Mouse (Mus musculus) common myeloid progenitor, adult 5-6 weeks (primary cell): ENCODE measurements around the gene Kctd12. TPM values are rescaled to one million over a fixed set of nuclear protein-coding genes. Genes with fewer than 3 reads are reported as not detected.
A peak's percentile ranks its signal among the peaks of the same experiment; 100 is the strongest.

Source experiments
- ATAC-seq: replicated peaks from 2 replicates; pipeline ENCODE4 v1.8.0; 2016; ENCODE audit warnings: low read depth, mild to moderate bottlenecking, moderate TSS enrichment, inconsistent platforms; ENCODE audit not compliant: poor library complexity, severe bottlenecking
- total RNA-seq: library from RNA; stranded (forward); fragments of 200-1000, 187-1606 nt; gene quantifications from 2 replicates; pipeline ENCODE4 v1.2.3, GENCODE M21; 2017

Kctd12 gene
- 62.2 and 67.0 TPM in 2 replicates for total RNA-seq

DNA sequence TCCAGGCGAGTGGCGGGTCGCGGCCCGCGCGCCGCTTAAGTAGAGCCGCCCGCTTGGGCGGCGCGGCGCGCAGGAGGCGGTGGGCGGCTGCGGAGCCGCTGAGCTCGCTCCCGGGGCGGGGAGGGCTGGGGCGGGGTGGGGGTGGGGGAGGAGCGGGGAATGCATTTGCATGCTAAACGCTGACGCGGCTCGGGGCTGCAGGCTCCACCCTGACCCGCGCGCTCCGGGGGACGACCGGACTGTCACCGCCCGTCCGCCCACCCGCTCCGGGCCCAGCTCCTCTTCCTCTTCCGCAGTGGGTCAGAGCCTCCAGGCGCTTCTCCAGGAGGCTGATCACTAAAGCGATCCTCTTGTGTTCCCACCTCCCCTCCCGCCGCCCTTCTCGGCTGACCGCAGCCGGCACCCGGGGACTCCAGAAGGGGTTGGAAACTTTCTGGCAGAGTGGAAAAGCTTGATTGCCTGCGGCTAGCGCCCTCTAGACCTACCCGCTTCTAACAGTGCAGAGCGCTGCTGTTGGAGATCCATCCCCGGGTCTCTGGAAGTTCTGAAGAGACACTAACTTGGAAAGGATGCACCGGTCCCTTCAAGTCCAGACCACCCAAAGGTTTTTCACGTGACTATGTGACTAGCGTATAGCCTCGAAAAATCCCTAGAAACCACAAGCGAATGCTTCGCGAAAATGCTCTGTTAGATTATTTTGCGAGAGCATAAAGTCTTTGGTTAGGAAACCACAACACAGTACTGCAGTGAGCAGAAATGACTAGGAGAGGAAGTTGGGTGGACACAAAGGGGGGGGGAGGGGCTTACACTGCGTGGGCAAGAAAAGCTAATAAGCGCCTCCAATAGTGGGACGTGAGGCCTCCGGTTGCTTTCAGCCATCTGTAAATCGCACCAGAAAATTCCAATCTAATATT lies at the start of gene Kctd12:
Gene Kctd12 (minus strand): TSS at position 11 of the 914 bp plus-strand sequence.
- peak; percentile 68 for ATAC-seq

GRCm38 (mm10) chr14:103029203-103029602 lies 46.8 kb upstream of the Kctd12 start:
- ATAC-seq: peak; percentile 50

- no peak for ATAC-seq
These were observed 37.6 kb upstream of the Kctd12 start for GRCm38 (mm10) chr14:103020046-103020445.

GRCm38 (mm10) chr14:103017009-103017408 lies 34.6 kb upstream of the Kctd12 start:
- ATAC-seq: peak; percentile 40

GRCm38 (mm10) chr14:103012563-103013150 lies 30.2 kb upstream of the Kctd12 start:
- peak; percentile 85 for ATAC-seq

DNA sequence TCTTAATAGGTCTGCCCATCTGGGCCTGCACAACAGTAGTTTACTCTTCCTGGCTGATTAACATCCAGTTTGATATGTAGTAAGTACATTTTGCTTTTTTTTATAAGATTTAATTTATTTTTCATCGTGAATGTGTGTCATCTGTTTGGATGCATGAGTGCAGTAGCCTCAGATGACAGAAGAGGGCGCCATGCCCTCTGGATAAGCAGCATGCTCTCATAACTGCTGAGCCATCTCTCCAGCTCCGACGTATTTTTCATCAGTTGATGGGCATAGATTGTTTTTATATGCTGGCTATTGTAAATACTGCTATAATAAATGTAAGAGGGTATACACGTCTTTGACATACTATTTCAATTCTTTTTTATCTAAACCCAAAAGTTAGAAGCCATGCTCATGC lies 29.3 kb upstream of the Kctd12 start:
- ATAC-seq: peak; percentile 61

- ATAC-seq: peak; percentile 73
These were observed 25.3 kb upstream of the Kctd12 start for GRCm38 (mm10) chr14:103007737-103008136.

- ATAC-seq: peak; percentile 92
These were observed 12.5 kb upstream of the Kctd12 start for GRCm38 (mm10) chr14:102994662-102995561.

DNA sequence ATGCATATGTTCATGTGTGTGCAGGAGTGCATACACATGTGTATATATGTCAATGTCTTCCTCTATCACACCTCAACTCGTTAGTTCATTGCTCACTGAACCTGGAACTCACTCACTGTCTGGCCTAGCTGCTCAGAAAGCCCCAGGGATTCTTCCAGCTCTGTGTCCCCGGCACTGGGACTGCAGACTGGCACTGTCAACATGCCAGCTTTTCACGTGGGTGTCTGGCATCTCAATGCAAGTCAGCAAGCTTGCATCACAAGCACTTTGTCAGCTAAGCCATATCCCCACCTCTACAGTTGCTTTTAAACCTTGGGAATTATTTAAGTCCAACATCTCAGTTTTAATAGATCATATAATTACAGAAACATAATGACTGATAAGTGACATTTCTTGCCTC lies 8.3 kb upstream of the Kctd12 start:
- ATAC-seq: no peak

GRCm38 (mm10) chr14:102989866-102990265 lies 7.4 kb upstream of the Kctd12 start:
- no peak for ATAC-seq

DNA sequence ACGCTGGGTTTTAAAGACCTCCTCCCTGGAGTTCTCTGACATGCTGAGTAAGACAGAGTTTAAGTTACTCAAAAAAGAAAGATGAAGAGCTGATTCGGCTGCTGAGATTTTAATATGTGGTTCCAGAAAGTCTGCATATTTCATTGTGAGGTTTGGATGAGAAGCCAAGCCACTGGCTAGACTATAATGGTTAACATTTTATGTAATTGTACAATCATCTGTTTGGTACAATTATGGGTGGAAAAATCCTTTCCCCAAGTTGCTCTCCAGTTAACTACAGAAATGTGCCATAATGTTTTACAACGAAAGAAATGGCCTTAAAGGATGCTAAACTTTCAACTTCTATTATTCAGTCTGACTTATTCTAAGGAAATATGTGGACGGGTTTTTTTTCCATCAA lies 6.8 kb upstream of the Kctd12 start:
- no peak for ATAC-seq

DNA sequence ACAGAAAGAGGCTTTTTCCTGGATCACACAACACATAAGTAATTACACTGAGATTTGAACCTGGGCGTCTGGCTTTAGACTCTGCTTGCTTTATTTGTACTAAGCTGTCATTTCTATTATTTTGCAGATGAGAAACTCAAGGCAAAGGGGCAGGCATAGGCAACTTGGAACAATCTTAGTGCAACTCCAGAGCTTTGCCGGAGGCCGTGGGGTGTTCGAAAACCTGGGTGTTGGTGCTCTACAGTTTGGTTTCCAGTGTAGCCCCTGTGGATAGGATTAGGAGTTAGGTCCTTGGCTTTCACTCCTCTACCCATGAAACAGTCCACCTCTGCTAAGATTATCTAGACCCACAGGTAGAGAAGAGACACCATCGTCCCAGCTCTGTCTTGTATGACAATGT lies 5.2 kb upstream of the Kctd12 start:
- ATAC-seq: no peak

DNA sequence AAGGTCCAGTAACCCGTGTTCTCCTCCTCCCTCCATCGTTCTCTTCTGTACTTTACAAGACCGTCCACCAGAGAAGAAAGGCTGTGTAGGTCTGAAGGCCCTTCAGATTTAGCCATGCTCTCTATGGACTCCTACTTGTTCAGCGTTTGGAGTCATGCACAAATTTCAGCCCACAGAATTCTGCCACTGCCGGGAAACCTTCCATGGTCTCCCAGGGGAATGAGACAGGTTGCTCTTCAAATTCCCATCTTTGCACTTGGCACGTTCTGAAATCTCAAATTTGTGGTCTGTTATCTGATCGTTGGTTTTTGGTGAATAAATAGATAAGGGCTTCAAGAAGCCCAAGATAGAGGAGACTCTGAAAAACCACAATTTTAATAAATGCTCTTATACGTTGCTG lies 1.2 kb upstream of the Kctd12 start:
- ATAC-seq: no peak

DNA sequence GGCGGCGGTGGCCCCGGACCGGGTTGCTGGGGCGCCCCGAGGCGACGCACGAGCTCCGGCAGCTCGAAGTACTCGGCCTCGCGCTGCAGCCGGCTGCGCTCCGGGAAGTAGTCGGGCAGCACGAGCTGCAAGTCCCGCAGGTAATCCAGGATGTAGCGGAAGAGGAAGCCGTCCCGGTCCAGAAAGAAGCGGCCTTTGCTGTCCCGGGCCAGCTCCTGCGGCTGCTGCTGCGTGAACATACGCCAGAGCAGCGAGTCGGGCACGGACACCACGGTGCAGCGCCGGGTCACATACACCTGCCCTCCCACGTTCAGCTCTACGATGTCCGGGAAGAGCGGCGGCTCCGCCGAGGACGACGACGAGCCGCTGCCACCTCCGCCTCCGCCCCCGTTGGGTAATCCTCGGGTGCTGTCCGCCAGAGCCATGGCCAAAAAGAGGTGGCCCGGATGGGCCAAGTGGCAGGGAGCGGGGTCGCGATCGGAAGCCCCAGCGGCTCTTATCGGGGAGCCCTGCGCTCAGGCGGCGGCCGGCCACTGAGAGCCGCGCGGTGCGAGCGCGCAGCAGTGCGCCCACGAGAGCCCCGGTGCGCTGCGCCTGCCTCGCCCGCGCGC lies 316 bp downstream of the Kctd12 start:
- peak; percentile 23 for ATAC-seq

DNA sequence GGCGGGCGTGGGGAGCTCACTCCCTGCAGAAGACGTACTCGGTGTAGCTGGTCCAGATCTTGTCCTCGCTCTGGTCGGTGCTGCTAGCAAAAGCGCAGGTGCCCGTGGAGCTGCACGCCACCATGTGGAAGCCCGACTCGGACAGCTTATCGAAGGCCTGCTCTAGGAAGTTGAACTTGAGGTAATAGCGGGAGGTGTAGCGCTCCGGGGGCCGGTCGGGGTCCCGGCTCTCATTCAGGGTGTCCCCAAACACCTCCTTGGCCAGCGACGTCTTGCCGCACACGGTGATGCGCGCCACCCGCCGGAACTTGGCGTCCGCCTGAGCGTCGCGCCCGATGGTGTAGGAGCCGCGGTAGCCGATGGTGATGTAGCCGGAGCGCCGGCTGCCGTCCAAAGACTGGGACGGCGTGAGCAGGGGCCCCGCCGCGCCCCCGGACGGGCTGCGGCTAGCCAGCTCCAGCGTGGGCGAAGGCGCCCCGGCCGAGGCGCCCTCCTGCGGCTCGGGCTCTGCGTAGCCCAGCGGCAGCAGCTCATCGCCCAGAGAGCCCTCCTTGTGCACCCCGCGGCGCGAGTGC lies 909 bp downstream of the Kctd12 start:
- peak; percentile 6; the same call in 1 of the 2 replicates for ATAC-seq

DNA sequence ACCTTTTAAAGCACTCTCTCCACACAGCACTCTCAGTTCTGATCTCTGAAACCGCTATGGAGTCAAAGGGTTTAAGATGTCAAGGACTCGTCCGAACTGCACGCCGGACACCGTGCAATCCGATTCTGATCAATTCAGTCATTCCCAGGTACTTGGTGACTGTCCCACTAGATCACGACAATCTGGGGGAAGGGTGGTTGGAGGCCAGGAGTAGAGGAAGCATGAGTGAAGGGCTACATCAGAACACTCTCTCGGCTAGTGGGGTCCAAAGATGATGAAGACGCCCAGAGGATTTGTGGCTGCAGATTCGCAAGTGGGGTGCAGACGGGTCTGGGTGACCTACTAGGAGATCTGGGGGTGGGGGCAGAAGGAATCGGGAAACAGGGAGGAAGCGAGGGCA lies 1.5 kb downstream of the Kctd12 start:
- ATAC-seq: no peak

- no peak for ATAC-seq
These were observed 2.0 kb downstream of the Kctd12 start for GRCm38 (mm10) chr14:102980481-102980880.

- peak; percentile 6; the same call in 1 of the 2 replicates for ATAC-seq
These were observed 2.6 kb downstream of the Kctd12 start for GRCm38 (mm10) chr14:102979831-102980230.

- peak; percentile 75 for ATAC-seq
These were observed 6.6 kb downstream of the Kctd12 start for GRCm38 (mm10) chr14:102975865-102976264.

DNA sequence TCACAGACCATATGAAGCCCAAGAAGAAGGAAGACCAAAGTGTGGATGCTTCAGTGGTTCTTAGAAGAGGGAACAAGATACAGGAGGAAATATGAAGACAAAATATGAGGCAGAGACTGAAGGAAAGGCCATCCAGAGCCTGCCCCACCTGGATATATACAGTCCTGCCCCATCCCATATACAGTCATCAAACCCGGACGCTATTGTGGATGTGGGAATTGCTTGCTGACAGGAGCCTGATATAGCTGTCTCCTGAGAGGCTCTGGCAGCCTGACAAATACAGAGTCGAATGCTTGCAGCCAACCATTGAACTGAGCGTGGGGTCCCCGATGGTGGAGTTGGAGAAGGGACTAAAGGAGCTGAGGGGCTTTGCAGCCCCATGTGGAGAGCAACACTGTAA lies 13.6 kb downstream of the Kctd12 start:
- ATAC-seq: no peak
